Mouse (Mus musculus): ENCODE data around the gene Tinagl1.

DNA sequence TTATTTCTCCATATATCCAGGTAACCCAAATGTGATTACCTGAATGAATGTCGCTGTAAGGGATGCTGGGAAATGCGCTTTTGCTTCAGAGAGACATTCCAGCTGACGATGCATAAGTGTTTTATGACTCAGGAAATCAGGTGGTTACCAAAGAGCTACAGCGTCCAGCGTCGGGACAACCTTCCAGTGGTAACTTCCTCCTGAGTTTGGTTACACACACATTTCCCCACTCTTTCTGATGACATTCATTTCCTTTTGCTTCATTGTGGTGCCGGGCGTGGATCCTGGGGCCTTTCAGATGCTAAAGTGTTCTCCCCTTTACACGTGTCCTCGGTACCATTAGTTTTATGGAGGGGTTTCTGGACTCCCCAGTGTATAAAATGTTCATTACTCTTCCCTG is 26.5 kb downstream of the Tinagl1 start:
- TF ChIP-seq SMC3 (IDR thresholded peaks at IDR 0.05; ENCODE audit: low read depth, low read length) (no peak), POLR2A (IDR thresholded peaks at IDR 0.05; ENCODE audit: control insufficient read depth in 1 of 2, insufficient read depth in 1 of 2, low read depth in 1 of 2, low read length in 2 of 2, poor library complexity in 1 of 2) (no peak), JUND (IDR thresholded peaks at IDR 0.05; ENCODE audit: low read depth, low read length) (no peak), CTCF (IDR thresholded peaks at IDR 0.05 in 2 of 3, conservative IDR thresholded peaks at IDR 0.05 in 1 of 3; ENCODE audit: control insufficient read depth in 1 of 3, insufficient read depth in 1 of 3, low read depth in 2 of 3, low read length in 3 of 3, poor library complexity in 1 of 3, severe bottlenecking in 1 of 3) (no peak), GATA1 (IDR thresholded peaks at IDR 0.05; ENCODE audit: low read depth, low read length) (no peak), ZMIZ1 (IDR thresholded peaks at IDR 0.05; ENCODE audit: low read depth, low read length) (no peak), MXI1 (IDR thresholded peaks at IDR 0.05; ENCODE audit: low read depth, low read length) (no peak), EP300 (IDR thresholded peaks at IDR 0.05; ENCODE audit: low read depth in 1 of 2, low read length in 2 of 2) (no peak), MAFK (IDR thresholded peaks at IDR 0.05; ENCODE audit: borderline replicate concordance, low read depth, low read length) (no peak)

Measured in MEL (cell line).